Mouse (Mus musculus) adrenal gland, postnatal 25 days (tissue): Measurements from ENCODE around the gene Olfr12. TPM values are rescaled to one million over a fixed set of nuclear protein-coding genes. Genes with fewer than 3 reads are reported as not detected.
A peak's percentile ranks its signal among the peaks of the same experiment; 100 is the strongest.

ENCODE experiments used
- DNase-seq: peaks from one replicate; pipeline ENCODE4 v3.0.0; 2021; ENCODE audit warnings: mixed read lengths
- long read RNA-seq: library from polyadenylated mRNA; stranded (forward); transcript quantifications from one replicate; pipeline ENCODE4 v2.0.0, GENCODE M21; 2021
- total RNA-seq: library from RNA; stranded (reverse); gene quantifications from 2 replicates; pipeline ENCODE4 v1.2.3, GENCODE M21; 2021

Olfr12 gene
- total RNA-seq = not detected in 2 replicates
- long read RNA-seq = 0 reads

- DNase-seq = no peak
Observed at GRCm38 (mm10) chr1:92617488-92617887, at the start of gene Olfr12. Gene Olfr12 (plus strand): TSS chr1:92617788.

GRCm38 (mm10) chr1:92571022-92571421, 46.6 kb upstream of the Olfr12 start, which contains the start of gene Olfr1413:
Gene Olfr1413 (plus strand): TSS chr1:92571322.
- no peak for DNase-seq

GRCm38 (mm10) chr1:92585479-92585878, 32.1 kb upstream of the Olfr12 start, which contains the start of gene Olfr1412:
Gene Olfr1412 (plus strand): TSS chr1:92585779.
- DNase-seq = no peak

- DNase-seq = no peak
Observed at GRCm38 (mm10) chr1:92594111-92594510, 23.5 kb upstream of the Olfr12 start, which contains the start of gene Olfr1411. Gene Olfr1411 (plus strand): TSS chr1:92594411.

- DNase-seq = no peak
Observed at GRCm38 (mm10) chr1:92596019-92596418, 21.6 kb upstream of the Olfr12 start.

GRCm38 (mm10) chr1:92605482-92605881, 12.1 kb upstream of the Olfr12 start, which contains the start of gene Olfr1410:
Gene Olfr1410 (plus strand): TSS chr1:92605782.
- no peak for DNase-seq

GRCm38 (mm10) chr1:92607711-92608110, 9.9 kb upstream of the Olfr12 start:
- no peak for DNase-seq

GRCm38 (mm10) chr1:92611008-92611407, 6.6 kb upstream of the Olfr12 start:
- peak; percentile 46 for DNase-seq

GRCm38 (mm10) chr1:92613175-92613574, 4.4 kb upstream of the Olfr12 start:
- no peak for DNase-seq

GRCm38 (mm10) chr1:92614516-92614915, 3.1 kb upstream of the Olfr12 start:
- DNase-seq = no peak

- DNase-seq = no peak
Observed at GRCm38 (mm10) chr1:92616046-92616445, 1.5 kb upstream of the Olfr12 start.

GRCm38 (mm10) chr1:92618360-92618759, 772 bp downstream of the Olfr12 start:
- DNase-seq = peak; percentile 84

- no peak for DNase-seq
Observed at GRCm38 (mm10) chr1:92628227-92628626, 10.6 kb downstream of the Olfr12 start.

GRCm38 (mm10) chr1:92632196-92632595, 14.6 kb downstream of the Olfr12 start:
- DNase-seq = no peak

- no peak for DNase-seq
Observed at GRCm38 (mm10) chr1:92632948-92633347, 15.4 kb downstream of the Olfr12 start.

GRCm38 (mm10) chr1:92633726-92634125, 16.1 kb downstream of the Olfr12 start:
- no peak for DNase-seq

- DNase-seq = no peak
Observed at GRCm38 (mm10) chr1:92634569-92634968, 17.0 kb downstream of the Olfr12 start.

- DNase-seq = no peak
Observed at GRCm38 (mm10) chr1:92634976-92635599, 17.5 kb downstream of the Olfr12 start.

- no peak for DNase-seq
Observed at GRCm38 (mm10) chr1:92636015-92636414, 18.4 kb downstream of the Olfr12 start.

GRCm38 (mm10) chr1:92636676-92637075, 19.1 kb downstream of the Olfr12 start:
- no peak for DNase-seq

GRCm38 (mm10) chr1:92637501-92638172, 20.0 kb downstream of the Olfr12 start:
- DNase-seq = no peak

- peak; percentile 32 for DNase-seq
Observed at GRCm38 (mm10) chr1:92638181-92638580, 20.6 kb downstream of the Olfr12 start.

GRCm38 (mm10) chr1:92638736-92639135, 21.1 kb downstream of the Olfr12 start:
- DNase-seq = no peak

- no peak for DNase-seq
Observed at GRCm38 (mm10) chr1:92640393-92640792, 22.8 kb downstream of the Olfr12 start.
